Mouse (Mus musculus) lung, postnatal 0 days (tissue): ENCODE data around the gene Prdm4. TPM values are rescaled to one million over a fixed set of nuclear protein-coding genes. Genes with fewer than 3 reads are reported as not detected.

Experiments used
- ATAC-seq: fragments of 200-750 bp; cut with Nextera tagmentation; 2 replicates; pipeline ENCODE4 v1.8.0; 2017; ENCODE audit warnings: moderate library complexity
- DNase-seq: peaks from one replicate; pipeline ENCODE4 v3.0.0-alpha.2; 2016; ENCODE audit warnings: low spot score
- H3K27ac ChIP-seq: fragments of 300-500 bp; sonication (generic); 2 replicates; pipeline ENCODE4 v1.5.1; 2014; ENCODE audit warnings: antibody characterized with exemption, mild to moderate bottlenecking, low read length, mixed read lengths
- H3K27me3 ChIP-seq: fragments of 300-500 bp; sonication (generic); replicated peaks from 2 replicates; pipeline ENCODE4 v1.6.1; 2014; ENCODE audit warnings: low read length, mixed read lengths; ENCODE audit not compliant: insufficient read depth
- H3K36me3 ChIP-seq: fragments of 300-500 bp; sonication (generic); 2 replicates; pipeline ENCODE4 v1.6.1; 2014; ENCODE audit warnings: low read length, mixed read lengths; ENCODE audit not compliant: insufficient read depth
- H3K4me1 ChIP-seq: fragments of 300-500 bp; sonication (generic); 2 replicates; pipeline ENCODE4 v1.6.1; 2014; ENCODE audit warnings: antibody characterized with exemption, low read depth, low read length, mixed read lengths; ENCODE audit not compliant: insufficient read depth
- H3K4me2 ChIP-seq: fragments of 300-500 bp; sonication (generic); replicated peaks from 2 replicates; pipeline ENCODE4 v1.6.1; 2014; ENCODE audit warnings: low read depth, mild to moderate bottlenecking, low read length, moderate library complexity, mixed read lengths
- H3K4me3 ChIP-seq: fragments of 300-500 bp; sonication (generic); 2 replicates; pipeline ENCODE4 v1.5.1; 2014; ENCODE audit warnings: low read depth, low read length
- H3K9ac ChIP-seq: fragments of 300-500 bp; sonication (generic); replicated peaks from 2 replicates; pipeline ENCODE4 v1.6.1; 2014; ENCODE audit warnings: low read depth, mild to moderate bottlenecking
- H3K9me3 ChIP-seq: fragments of 300-500 bp; sonication (generic); 2 replicates; pipeline ENCODE4 v1.6.1; 2016; ENCODE audit warnings: low read length, mixed read lengths
- CTCF ChIP-seq: IDR thresholded peaks from 2 replicates; pipeline ENCODE4 v1.5.1; 2016; ENCODE audit warnings: antibody characterized with exemption, mild to moderate bottlenecking
- EP300 ChIP-seq: IDR thresholded peaks from 2 replicates; pipeline ENCODE4 v1.6.1; 2016; ENCODE audit warnings: antibody characterized with exemption, mild to moderate bottlenecking, control low read depth
- WGBS: fragments of 180-500 bp; shearing (Covaris S2); extraction: QIAGEN DNeasy Blood & Tissue Kit; methylation state at CpG from one replicate; pipeline ENCODE4 v1.1.7; 2014; 5-methylcytosine and 5-hydroxymethylcytosine counted together
- polyA plus RNA-seq: library from polyadenylated mRNA; unstranded; fragments of >200 nt; fragmentation: Nextera tagmentation; extraction: Ambion mirVana; gene quantifications from 2 replicates; pipeline ENCODE4 v1.2.1, GENCODE M21; 2015

The Prdm4 gene
- polyA plus RNA-seq, 1 experiment from 2014 or later, result 6.7 TPM

- no peak overlapping the region for H3K4me3 ChIP-seq
- WGBS, result 67% methylated on average over 13 of the region's 13 CpGs
- peaks cover 8% of the 10 kb centered on the region for H3K36me3 ChIP-seq
- TF ChIP-seq CTCF (no peak), EP300 (no peak)
- H3K27me3 ChIP-seq, result no peaks in the 10 kb centered on the region
- no peak overlapping the region for H3K9ac ChIP-seq
- H3K4me2 ChIP-seq, result no peak overlapping the region
- H3K27ac ChIP-seq, result no peak overlapping the region
- DNase-seq, result peak; percentile 80
- ATAC-seq, result peak; percentile 37
- H3K9me3 ChIP-seq, result no peaks in the 10 kb centered on the region
- H3K4me1 ChIP-seq, result peaks cover 8% of the 10 kb centered on the region
Observed at GRCm38 (mm10) chr10:85873861-85874544, 42.9 kb downstream of the Prdm4 start.

DNA sequence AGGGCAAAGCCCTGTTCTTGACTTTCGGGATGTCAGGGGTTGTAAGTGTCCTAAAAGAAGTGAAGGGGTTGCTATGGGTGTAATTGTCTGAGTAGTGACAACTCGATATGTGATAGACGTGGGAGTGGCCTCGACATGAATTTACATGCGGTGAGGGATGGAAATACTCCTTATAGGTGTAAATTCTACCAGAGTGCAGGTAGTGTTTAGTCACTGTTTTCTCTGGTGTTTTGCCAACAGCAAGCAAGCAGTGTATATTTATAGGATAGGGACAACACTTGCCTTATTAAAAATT is 44.5 kb downstream of the Prdm4 start:
- WGBS, result under 1% methylated on average over 5 of the region's 5 CpGs
- TF ChIP-seq CTCF (no peak), EP300 (no peak)
- Histone ChIP-seq H3K4me2 (peak overlapping the region; percentile 86), H3K27ac (no peak overlapping the region), H3K9ac (peak overlapping the region; percentile 79), H3K9me3 (no peaks in the 10 kb centered on the region), H3K4me3 (peak overlapping the region; percentile 91), H3K36me3 (0 out of 2 replicates have a peak, but pooled peaks cover 2% of the 10 kb centered on the region), H3K27me3 (no peaks in the 10 kb centered on the region), H3K4me1 (peaks cover 8% of the 10 kb centered on the region)
- DNase-seq (peak; percentile 16), ATAC-seq (no peak)

GRCm38 (mm10) chr10:85871698-85872478 is 45.1 kb downstream of the Prdm4 start:
- ATAC-seq (peak; percentile 92), DNase-seq (peak; percentile 94)
- Histone ChIP-seq H3K36me3 (no peaks in the 10 kb centered on the region), H3K4me2 (peak overlapping the region; percentile 86), H3K4me1 (peaks cover 8% of the 10 kb centered on the region), H3K27me3 (no peaks in the 10 kb centered on the region), H3K27ac (peak overlapping the region; percentile 66; the same call in 1 of the 2 replicates), H3K9me3 (no peaks in the 10 kb centered on the region), H3K4me3 (peak overlapping the region; percentile 91), H3K9ac (peak overlapping the region; percentile 79)
- WGBS, result under 1% methylated on average over 54 of the region's 55 CpGs
- no peak for TF ChIP-seq CTCF
- TF ChIP-seq EP300, result no peak

DNA sequence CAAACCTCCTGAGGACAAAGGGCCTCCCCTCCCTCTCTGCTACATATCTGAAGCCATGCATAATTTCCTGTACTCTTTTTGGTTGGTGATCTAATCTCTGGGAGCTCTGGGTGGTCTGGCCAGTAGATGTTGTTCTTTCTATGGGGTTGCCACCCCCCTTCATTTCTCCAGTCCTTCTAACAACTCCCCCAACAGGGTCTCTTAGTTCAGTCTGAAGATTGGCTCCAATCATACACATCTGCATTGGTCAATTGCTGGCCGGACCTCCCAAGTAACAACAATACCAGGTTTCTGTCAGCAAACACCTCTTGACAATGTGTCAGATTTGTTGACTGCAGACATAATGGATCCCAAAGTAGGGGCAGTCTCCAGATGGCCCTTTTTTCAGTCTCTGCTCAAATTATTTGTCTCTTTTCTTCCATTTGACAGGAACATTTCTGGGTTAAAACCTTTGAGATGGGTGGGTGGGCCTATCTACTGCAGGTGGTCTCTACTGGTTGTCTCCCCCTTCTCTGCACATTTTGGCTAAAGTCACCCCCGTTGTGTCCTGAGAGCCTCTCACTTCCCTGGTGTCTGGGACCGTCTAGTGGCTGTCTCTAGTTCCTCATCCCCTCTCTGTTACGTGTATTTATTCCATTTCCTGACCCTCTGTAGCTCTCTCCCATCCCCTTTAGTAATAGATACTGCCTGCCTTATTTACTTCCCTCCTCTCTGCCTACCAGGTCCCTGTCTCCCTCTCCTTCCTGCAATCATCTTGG is 70.7 kb downstream of the Prdm4 start:
- H3K9me3 ChIP-seq, result no peaks in the 10 kb centered on the region
- DNase-seq (peak; percentile 79), ATAC-seq (peak; percentile 93)
- TF ChIP-seq EP300, result peak; percentile 49; the same call in 1 of the 2 replicates
- no peak for TF ChIP-seq CTCF
- H3K4me1 ChIP-seq, result no peaks in the 10 kb centered on the region
- no peak overlapping the region for H3K27ac ChIP-seq
- WGBS, result 38% methylated on average over 4 of the region's 4 CpGs
- H3K27me3 ChIP-seq, result no peaks in the 10 kb centered on the region
- no peaks in the 10 kb centered on the region for H3K36me3 ChIP-seq
- no peak overlapping the region for H3K4me2 ChIP-seq
- H3K9ac ChIP-seq, result no peak overlapping the region
- H3K4me3 ChIP-seq, result no peak overlapping the region

Other genes starting within 250 kb of the Prdm4 start
- gene Pwp1, start 87.6 kb downstream of the Prdm4 start, polyA plus RNA-seq, result 34.0 and 37.0 TPM in 2 replicates
- gene Ascl4, start 10.5 kb upstream of the Prdm4 start, polyA plus RNA-seq, result 0.06 and 0.27 TPM in 2 replicates
- gene Rtcb, start 40.7 kb upstream of the Prdm4 start, polyA plus RNA-seq, result 99.9 and 100 TPM in 2 replicates
- gene Bpifc, start 94.8 kb upstream of the Prdm4 start, polyA plus RNA-seq, result 0.14 and 0.15 TPM in 2 replicates
- 20.2 and 22.3 TPM in 2 replicates for gene Fbxo7, start 104.8 kb upstream of the Prdm4 start, polyA plus RNA-seq